Mouse (Mus musculus) heart, adult 2 months (tissue): ENCODE results near the gene Plxdc2. TPM values are rescaled to one million over a fixed set of nuclear protein-coding genes. Genes with fewer than 3 reads are reported as not detected.
A peak's percentile ranks its signal among the peaks of the same experiment; 100 is the strongest.

ENCODE experiments used
- DNase-seq, 2 experiments: peaks; one replicate each; pipeline ENCODE4 v3.0.0; 2021
- H3K27ac ChIP-seq: fragments of 200-600 bp; 2 replicates; pipeline ENCODE4 v1.8.1; 2022
- H3K27me3 ChIP-seq: fragments of 200-500 bp; 2 replicates; pipeline ENCODE4 v1.6.1; 2012; ENCODE audit warnings: mild to moderate bottlenecking, low read length, inconsistent platforms, mixed read lengths; ENCODE audit not compliant: control insufficient read depth, insufficient read depth
- H3K36me3 ChIP-seq: fragments of 200-500 bp; 2 replicates; pipeline ENCODE4 v1.6.1; 2012; ENCODE audit warnings: low read length, inconsistent platforms; ENCODE audit not compliant: control insufficient read depth, insufficient read depth
- H3K4me1 ChIP-seq: fragments of 200-500 bp; 2 replicates; pipeline ENCODE4 v1.6.1; 2011; ENCODE audit warnings: low read length; ENCODE audit not compliant: control insufficient read depth, insufficient read depth
- H3K4me3 ChIP-seq: fragments of 200-600 bp; 2 replicates; pipeline ENCODE4 v1.8.1; 2022
- H3K79me2 ChIP-seq: fragments of 200-500 bp; replicated peaks from 2 replicates; pipeline ENCODE4 v1.6.1; 2012; ENCODE audit warnings: mild to moderate bottlenecking, inconsistent platforms, low read length, moderate library complexity, mixed read lengths; ENCODE audit not compliant: control insufficient read depth, insufficient read depth
- H3K9ac ChIP-seq: fragments of 200-500 bp; 2 replicates; pipeline ENCODE4 v1.6.1; 2012; ENCODE audit warnings: low read depth, mild to moderate bottlenecking, control low read depth, inconsistent platforms, low read length, mixed read lengths
- CTCF ChIP-seq: fragments of 200-600 bp; IDR thresholded peaks from 2 replicates; pipeline ENCODE4 v1.8.1; 2022; ENCODE audit warnings: antibody characterized with exemption, mild to moderate bottlenecking, moderate library complexity
- EP300 ChIP-seq: fragments of 200-500 bp; IDR thresholded peaks from 2 replicates; pipeline ENCODE4 v1.6.1; 2011; ENCODE audit warnings: low read depth, low read length, control low read depth; ENCODE audit not compliant: insufficient read depth
- POLR2A ChIP-seq: fragments of 200-500 bp; IDR thresholded peaks from 2 replicates; pipeline ENCODE4 v1.6.1; 2011; ENCODE audit warnings: mild to moderate bottlenecking, low read depth, low read length, control low read depth; ENCODE audit not compliant: insufficient read depth
- WGBS: fragments of 180-500 bp; shearing (Covaris S2); methylation state at CpG from one replicate; pipeline ENCODE4 v1.1.7; 2018; 5-methylcytosine and 5-hydroxymethylcytosine counted together
- intact Hi-C: fragments of 180-260 bp; cut with DNase I; formaldehyde crosslinking; loops from one replicate; pipeline ENCODE4 v1.15.1; 2025
- polyA plus RNA-seq: library from polyadenylated mRNA; depleted of rRNA; stranded (reverse); fragments of >200 nt; gene quantifications from 2 replicates; pipeline ENCODE4 v1.2.3, GENCODE M21; 2012
- total RNA-seq, 2 experiments: library from RNA; stranded (reverse); gene quantifications; 2 replicates each; pipeline ENCODE4 v1.2.3; 2021

Plxdc2 gene
- total and polyA plus RNA-seq, 3 experiments, result 7.0 to 21.8 (median 17.2) TPM

DNA sequence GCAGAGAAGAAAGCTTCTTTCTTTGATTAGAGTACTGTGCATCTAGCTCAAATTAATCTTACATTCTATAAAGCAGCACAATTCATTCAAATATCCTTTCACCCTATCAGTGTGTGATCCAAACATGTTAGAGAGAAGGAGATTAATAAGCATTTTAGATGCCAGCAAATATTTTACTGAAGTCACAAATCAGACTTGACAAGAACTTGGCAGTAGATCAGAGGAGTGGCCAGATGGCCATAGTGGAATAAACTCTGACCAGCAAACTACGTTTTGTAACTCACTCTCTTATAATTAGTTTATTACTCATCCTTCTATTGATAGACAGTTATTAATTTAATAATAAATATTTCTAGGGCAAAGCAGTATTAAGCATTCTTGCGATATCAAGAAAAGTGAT is 86.5 kb downstream of the Plxdc2 start:
- intact Hi-C loops, result no loop called here
- no peaks in the 10 kb centered on the region for H3K27me3 ChIP-seq
- no peak overlapping the region for H3K4me3 ChIP-seq
- no peak overlapping the region for H3K9ac ChIP-seq
- no peaks in the 10 kb centered on the region for H3K36me3 ChIP-seq
- H3K4me1 ChIP-seq, result peaks cover 1% of the 10 kb centered on the region; the same call in 1 of the 2 replicates
- no peak overlapping the region for H3K27ac ChIP-seq
- DNase-seq, result no peak
- no peak for TF ChIP-seq EP300
- no peak for TF ChIP-seq CTCF
- TF ChIP-seq POLR2A, result no peak
- 60% methylated on average over 2 of the region's 2 CpGs for WGBS
- no peaks in the 10 kb centered on the region for H3K79me2 ChIP-seq

DNA sequence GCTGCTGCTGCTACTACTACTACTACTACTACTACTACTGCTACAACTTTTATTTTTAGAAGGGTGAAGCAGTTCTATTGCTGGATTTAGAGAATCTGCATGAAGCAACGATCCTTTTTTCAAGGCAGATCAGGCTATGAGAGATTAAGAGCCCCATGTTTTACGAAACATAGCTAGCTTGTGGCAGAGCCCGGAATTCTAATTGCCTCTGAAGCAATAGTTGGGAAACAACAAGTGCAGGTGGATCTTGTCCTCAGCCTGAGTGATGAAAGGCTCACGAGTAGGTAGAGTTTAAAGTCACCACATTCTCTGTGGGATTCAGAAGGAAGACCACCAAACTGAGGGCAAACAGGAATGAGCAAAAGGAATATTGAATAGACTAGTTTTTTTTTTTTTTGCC is 91.8 kb downstream of the Plxdc2 start:
- H3K27me3 ChIP-seq, result no peaks in the 10 kb centered on the region
- H3K36me3 ChIP-seq, result no peaks in the 10 kb centered on the region
- DNase-seq, result no peak
- H3K9ac ChIP-seq, result no peak overlapping the region
- no peak overlapping the region for H3K27ac ChIP-seq
- WGBS, result 64% methylated on average over 4 of the region's 4 CpGs
- no peaks in the 10 kb centered on the region for H3K79me2 ChIP-seq
- no peak overlapping the region for H3K4me3 ChIP-seq
- no peak for TF ChIP-seq CTCF
- TF ChIP-seq POLR2A, result no peak
- no peak for TF ChIP-seq EP300
- peaks cover 3% of the 10 kb centered on the region; the same call in 1 of the 2 replicates for H3K4me1 ChIP-seq
- intact Hi-C loops, result loop anchor here (5.0 kb wide), 1 partner anchor 91 kb away; the partner anchor contains the start of gene Plxdc2

- intact Hi-C loops, result loop anchor here (10.0 kb wide), 1 partner anchor 464 kb away; no protein-coding TSS in a partner anchor
- Histone ChIP-seq H3K79me2 (no peaks in the 10 kb centered on the region), H3K4me3 (no peak overlapping the region), H3K27me3 (no peaks in the 10 kb centered on the region), H3K4me1 (peaks cover 3% of the 10 kb centered on the region; the same call in 1 of the 2 replicates), H3K27ac (peak overlapping the region; percentile 45; the same call in 1 of the 2 replicates), H3K9ac (no peak overlapping the region), H3K36me3 (no peaks in the 10 kb centered on the region)
- peak; percentile 62 to 73 for DNase-seq
- 82% methylated on average over 7 of the region's 7 CpGs for WGBS
- TF ChIP-seq CTCF (no peak), POLR2A (no peak), EP300 (no peak)
Measured at GRCm38 (mm10) chr2:16450838-16451665, 94.9 kb downstream of the Plxdc2 start.

GRCm38 (mm10) chr2:16451666-16452009 is 95.5 kb downstream of the Plxdc2 start:
- intact Hi-C loops, result loop anchor here (10.0 kb wide), 1 partner anchor 463 kb away; no protein-coding TSS in a partner anchor
- Histone ChIP-seq H3K36me3 (no peaks in the 10 kb centered on the region), H3K9ac (no peak overlapping the region), H3K4me3 (no peak overlapping the region), H3K27ac (peak overlapping the region; percentile 40; the same call in 1 of the 2 replicates), H3K4me1 (peaks cover 3% of the 10 kb centered on the region; the same call in 1 of the 2 replicates), H3K79me2 (no peaks in the 10 kb centered on the region), H3K27me3 (no peaks in the 10 kb centered on the region)
- TF ChIP-seq POLR2A, result no peak
- no peak for TF ChIP-seq CTCF
- TF ChIP-seq EP300, result no peak
- no peak for DNase-seq
- WGBS, result 82% methylated on average over 4 of the region's 4 CpGs

GRCm38 (mm10) chr2:16452080-16452479 is 96.0 kb downstream of the Plxdc2 start:
- no peak overlapping the region for H3K4me3 ChIP-seq
- H3K9ac ChIP-seq, result no peak overlapping the region
- no peak overlapping the region; the same call in 1 of the 2 replicates for H3K27ac ChIP-seq
- TF ChIP-seq CTCF (peak; percentile 64), EP300 (no peak)
- no peaks in the 10 kb centered on the region for H3K79me2 ChIP-seq
- H3K36me3 ChIP-seq, result no peaks in the 10 kb centered on the region
- peaks cover 3% of the 10 kb centered on the region; the same call in 1 of the 2 replicates for H3K4me1 ChIP-seq
- H3K27me3 ChIP-seq, result no peaks in the 10 kb centered on the region
- 95% methylated on average over 3 of the region's 3 CpGs for WGBS
- intact Hi-C loops, result loop anchor here (10.0 kb wide), 1 partner anchor 463 kb away; no protein-coding TSS in a partner anchor
- no peak for DNase-seq

DNA sequence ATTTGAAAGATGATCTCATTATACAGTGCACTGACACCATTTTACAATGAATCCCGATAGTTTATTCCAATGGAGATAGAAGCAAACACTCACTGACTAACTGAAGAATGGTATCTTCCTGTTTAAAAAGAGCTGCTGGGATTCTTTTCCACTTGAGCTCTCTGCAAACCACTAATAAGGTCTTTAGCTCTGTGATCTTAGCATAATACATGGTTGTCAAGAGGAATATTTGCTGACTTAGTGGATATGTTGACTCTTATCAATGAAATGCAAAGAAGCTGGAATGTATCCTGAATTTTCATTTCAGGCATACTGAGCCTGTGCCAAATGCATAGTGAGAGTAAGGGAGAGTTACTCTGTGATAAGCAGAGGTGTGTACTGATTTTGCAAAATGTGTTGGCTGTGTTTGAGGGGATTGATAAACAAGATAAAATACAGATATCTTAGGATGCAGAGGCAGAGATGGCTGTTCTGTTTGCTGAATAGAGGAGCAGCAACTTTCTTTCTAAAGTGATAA is 100.2 kb downstream of the Plxdc2 start:
- no peak for TF ChIP-seq CTCF
- no peak for TF ChIP-seq EP300
- TF ChIP-seq POLR2A, result no peak
- Histone ChIP-seq H3K27me3 (no peaks in the 10 kb centered on the region), H3K9ac (no peak overlapping the region), H3K79me2 (no peaks in the 10 kb centered on the region), H3K36me3 (no peaks in the 10 kb centered on the region), H3K27ac (no peak overlapping the region), H3K4me3 (no peak overlapping the region), H3K4me1 (peaks cover 2% of the 10 kb centered on the region)
- 70% methylated on average over 1 of the region's 1 CpGs for WGBS
- no peak for DNase-seq
- intact Hi-C loops, result loop anchor here (10.0 kb wide), 1 partner anchor 458 kb away; no protein-coding TSS in a partner anchor
